Mouse (Mus musculus) embryonic facial prominence, embryonic 14.5 days (tissue): ENCODE data around the gene Ammecr1. TPM values are rescaled to one million over a fixed set of nuclear protein-coding genes. Genes with fewer than 3 reads are reported as not detected.

Experiments
- ATAC-seq: fragments of 200-750 bp; cut with Nextera tagmentation; 2 replicates; pipeline ENCODE4 v1.8.0; 2017; ENCODE audit warnings: low read depth, moderate number of reproducible peaks, moderate TSS enrichment
- DNase-seq: peaks from one replicate; pipeline ENCODE4 v3.0.0-alpha.2; 2015; ENCODE audit warnings: low spot score
- H3K27ac ChIP-seq: fragments of 300-500 bp; sonication (generic); replicated peaks from 2 replicates; pipeline ENCODE4 v1.5.1; 2014; ENCODE audit warnings: low read depth, mild to moderate bottlenecking, low read length, moderate library complexity
- H3K27me3 ChIP-seq: fragments of 300-500 bp; sonication (generic); replicated peaks from 2 replicates; pipeline ENCODE4 v1.6.1; 2014; ENCODE audit warnings: low read length; ENCODE audit not compliant: control insufficient read depth, insufficient read depth
- H3K36me3 ChIP-seq: fragments of 300-500 bp; sonication (generic); 2 replicates; pipeline ENCODE4 v1.6.1; 2014; ENCODE audit warnings: low read length, mixed read lengths; ENCODE audit not compliant: control insufficient read depth, insufficient read depth
- H3K4me1 ChIP-seq: fragments of 300-500 bp; sonication (generic); 2 replicates; pipeline ENCODE4 v1.6.1; 2014; ENCODE audit warnings: antibody characterized with exemption, low read length; ENCODE audit not compliant: control insufficient read depth, insufficient read depth
- H3K4me2 ChIP-seq: fragments of 300-500 bp; sonication (generic); 2 replicates; pipeline ENCODE4 v1.6.1; 2014; ENCODE audit warnings: low read depth, mild to moderate bottlenecking, low read length, moderate library complexity, mixed read lengths
- H3K4me3 ChIP-seq: fragments of 300-500 bp; sonication (generic); 2 replicates; pipeline ENCODE4 v1.5.1; 2014; ENCODE audit warnings: low read depth, mild to moderate bottlenecking, low read length
- H3K9ac ChIP-seq: fragments of 300-500 bp; sonication (generic); 2 replicates; pipeline ENCODE4 v1.6.1; 2014; ENCODE audit warnings: low read depth, mild to moderate bottlenecking, low read length, moderate library complexity, mixed read lengths
- H3K9me3 ChIP-seq: fragments of 300-500 bp; sonication (generic); 2 replicates; pipeline ENCODE4 v1.6.1; 2016; ENCODE audit warnings: low read length; ENCODE audit not compliant: control insufficient read depth
- WGBS: fragments of 180-500 bp; shearing (Covaris S2); extraction: QIAGEN DNeasy Blood & Tissue Kit; methylation state at CpG from one replicate; pipeline ENCODE4 v1.1.7; 2014; 5-methylcytosine and 5-hydroxymethylcytosine counted together
- polyA plus RNA-seq: library from polyadenylated mRNA; unstranded; fragments of >200 nt; fragmentation: Nextera tagmentation; extraction: Ambion mirVana; gene quantifications from 2 replicates; pipeline ENCODE4 v1.2.1, GENCODE M21; 2014

The Ammecr1 gene
- polyA plus RNA-seq, result 21.7 and 21.8 TPM in 2 replicates

DNA sequence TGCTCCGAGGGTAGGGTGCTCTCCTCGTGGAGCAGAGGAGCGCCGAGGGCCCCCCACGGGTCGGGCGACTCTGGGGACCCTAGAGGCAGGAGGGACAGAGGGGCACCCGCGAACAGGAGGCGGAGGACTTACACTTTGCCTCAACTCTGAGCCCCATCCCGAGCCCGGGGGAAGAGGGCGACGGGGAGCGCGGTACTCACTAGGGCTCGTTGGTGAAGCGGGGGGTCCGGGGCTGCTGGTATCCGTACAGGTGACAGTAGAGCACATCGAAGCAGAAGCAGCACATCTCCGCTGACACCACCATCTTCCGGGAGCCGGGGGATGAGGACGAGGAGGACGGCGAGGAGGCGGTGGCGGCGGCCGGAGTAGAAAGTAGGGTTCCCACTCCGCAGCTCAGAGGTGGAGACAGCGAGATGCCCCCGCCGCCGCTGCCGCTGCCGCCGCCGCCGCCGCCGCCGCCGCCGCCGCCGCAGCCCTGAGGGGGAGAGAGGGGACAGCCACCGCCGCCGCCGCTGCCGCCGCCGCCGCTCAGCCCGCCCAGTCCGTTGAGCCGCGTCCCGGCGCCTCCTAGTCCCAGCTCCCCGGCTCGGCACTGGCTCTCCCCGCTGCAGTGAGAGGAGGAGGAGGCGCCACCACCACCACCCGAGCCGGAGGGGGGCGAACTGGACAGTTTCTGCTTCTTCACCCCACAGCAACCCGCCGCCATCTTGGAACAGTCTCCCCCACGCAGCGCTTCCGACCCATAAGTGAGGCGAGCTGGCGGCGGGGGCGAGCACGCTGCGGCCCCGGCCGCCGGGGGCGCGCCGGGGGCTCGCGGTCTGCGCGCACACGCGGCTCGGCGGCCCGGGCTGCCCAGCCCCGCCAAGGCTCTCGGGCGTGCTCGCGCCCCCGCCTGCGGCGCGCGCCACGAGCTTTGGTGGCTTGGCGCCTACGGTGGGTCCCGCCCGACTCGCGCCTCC is at the start of gene Ammecr1:
Ammecr1 (minus strand) TSS at position 721 of the 959 bp plus-strand sequence.
- ATAC-seq (peak; percentile 94), DNase-seq (peak; percentile 87)
- 19% methylated on average over 37 of the region's 112 CpGs for WGBS
- Histone ChIP-seq H3K4me3 (peak within 1 kb of the TSS; percentile 64), H3K9ac (peak within 1 kb of the TSS; percentile 79), H3K27me3 (peaks cover 7% of the 10 kb centered on the region), H3K9me3 (no peaks in the 10 kb centered on the region), H3K27ac (peak within 1 kb of the TSS; percentile 86), H3K4me2 (peak within 1 kb of the TSS; percentile 55), H3K4me1 (no peaks in the 10 kb centered on the region), H3K36me3 (no peaks in the 10 kb centered on the region)

GRCm38 (mm10) chrX:143014118-143014517 is 47.6 kb upstream of the Ammecr1 start:
- no peak overlapping the region for H3K4me3 ChIP-seq
- H3K4me2 ChIP-seq, result no peak overlapping the region
- H3K9ac ChIP-seq, result no peak overlapping the region
- no peaks in the 10 kb centered on the region for H3K9me3 ChIP-seq
- H3K36me3 ChIP-seq, result no peaks in the 10 kb centered on the region
- DNase-seq (no peak), ATAC-seq (no peak)
- H3K4me1 ChIP-seq, result no peaks in the 10 kb centered on the region
- peaks cover 8% of the 10 kb centered on the region for H3K27me3 ChIP-seq
- 77% methylated on average over 3 of the region's 3 CpGs for WGBS
- no peak overlapping the region for H3K27ac ChIP-seq

DNA sequence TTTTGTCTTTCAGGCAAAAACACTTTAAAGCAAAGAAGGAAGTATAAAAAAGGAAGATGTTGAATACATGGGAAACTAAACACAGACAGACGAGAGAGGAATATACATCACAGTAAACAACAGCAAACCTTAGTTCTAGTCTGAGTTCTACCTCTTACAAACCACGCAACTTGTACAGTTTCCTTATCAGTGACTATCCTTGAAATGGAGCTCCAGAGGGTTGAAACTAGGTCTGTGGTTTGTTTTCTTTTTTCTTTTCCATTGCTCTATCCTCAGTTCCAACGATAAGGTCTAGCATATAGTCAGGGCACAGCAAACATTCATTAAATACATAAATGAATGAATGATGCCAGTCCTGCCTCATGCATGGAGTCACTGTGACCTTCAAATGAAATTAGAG is 45.8 kb upstream of the Ammecr1 start:
- no peak overlapping the region for H3K27ac ChIP-seq
- no peak overlapping the region for H3K4me2 ChIP-seq
- no peak overlapping the region for H3K9ac ChIP-seq
- H3K4me3 ChIP-seq, result no peak overlapping the region
- 79% methylated on average over 3 of the region's 3 CpGs for WGBS
- ATAC-seq (no peak), DNase-seq (no peak)
- H3K9me3 ChIP-seq, result no peaks in the 10 kb centered on the region
- no peaks in the 10 kb centered on the region for H3K4me1 ChIP-seq
- peaks cover 10% of the 10 kb centered on the region for H3K27me3 ChIP-seq
- no peaks in the 10 kb centered on the region for H3K36me3 ChIP-seq

- WGBS, result 75% methylated on average over 4 of the region's 4 CpGs
- Histone ChIP-seq H3K4me2 (no peak overlapping the region), H3K27me3 (peaks cover 10% of the 10 kb centered on the region), H3K9ac (no peak overlapping the region), H3K4me3 (no peak overlapping the region), H3K36me3 (no peaks in the 10 kb centered on the region), H3K9me3 (no peaks in the 10 kb centered on the region), H3K27ac (no peak overlapping the region), H3K4me1 (no peaks in the 10 kb centered on the region)
- no peak for ATAC-seq
- no peak for DNase-seq
Observed at GRCm38 (mm10) chrX:143011865-143012264, 45.3 kb upstream of the Ammecr1 start.

- Histone ChIP-seq H3K9me3 (no peaks in the 10 kb centered on the region), H3K4me1 (no peaks in the 10 kb centered on the region), H3K4me2 (no peak overlapping the region), H3K4me3 (no peak overlapping the region), H3K9ac (no peak overlapping the region), H3K36me3 (no peaks in the 10 kb centered on the region), H3K27ac (no peak overlapping the region), H3K27me3 (peaks cover 10% of the 10 kb centered on the region)
- ATAC-seq, result no peak
- no peak for DNase-seq
- 75% methylated on average over 3 of the region's 3 CpGs for WGBS
Observed at GRCm38 (mm10) chrX:143004131-143004846, 37.8 kb upstream of the Ammecr1 start.

- DNase-seq (no peak), ATAC-seq (no peak)
- Histone ChIP-seq H3K4me3 (no peak overlapping the region), H3K4me1 (no peaks in the 10 kb centered on the region), H3K4me2 (no peak overlapping the region), H3K27me3 (no peaks in the 10 kb centered on the region; the same call in 1 of the 2 replicates), H3K9ac (no peak overlapping the region), H3K9me3 (no peaks in the 10 kb centered on the region), H3K27ac (no peak overlapping the region), H3K36me3 (no peaks in the 10 kb centered on the region)
- WGBS, result 83% methylated on average over 1 of the region's 1 CpGs
Observed at GRCm38 (mm10) chrX:142997214-142997613, 30.7 kb upstream of the Ammecr1 start.

- Histone ChIP-seq H3K27me3 (no peaks in the 10 kb centered on the region), H3K9ac (no peak overlapping the region), H3K9me3 (no peaks in the 10 kb centered on the region), H3K4me3 (no peak overlapping the region), H3K4me1 (no peaks in the 10 kb centered on the region), H3K27ac (no peak overlapping the region), H3K4me2 (no peak overlapping the region), H3K36me3 (no peaks in the 10 kb centered on the region)
- no peak for DNase-seq
- ATAC-seq, result no peak
- 42% methylated on average over 2 of the region's 2 CpGs for WGBS
Observed at GRCm38 (mm10) chrX:142994514-142994913, 28.0 kb upstream of the Ammecr1 start.

GRCm38 (mm10) chrX:142984170-142984569 is 17.6 kb upstream of the Ammecr1 start:
- no peak for DNase-seq
- H3K27ac ChIP-seq, result no peak overlapping the region
- peaks cover 17% of the 10 kb centered on the region for H3K27me3 ChIP-seq
- H3K4me2 ChIP-seq, result no peak overlapping the region
- no peaks in the 10 kb centered on the region for H3K36me3 ChIP-seq
- ATAC-seq, result no peak
- no peak overlapping the region for H3K4me3 ChIP-seq
- no peaks in the 10 kb centered on the region for H3K9me3 ChIP-seq
- 89% methylated on average over 3 of the region's 3 CpGs for WGBS
- no peak overlapping the region for H3K9ac ChIP-seq
- H3K4me1 ChIP-seq, result no peaks in the 10 kb centered on the region
